Mouse (Mus musculus): ENCODE data around the gene Brd3. TPM values are rescaled to one million over a fixed set of nuclear protein-coding genes. Genes with fewer than 3 reads are reported as not detected.
"Not testable (repeated sequence)": the region's sequence is repeated elsewhere in the genome, so short reads cannot be mapped to it uniquely, and the experiment has no call there.

Gene Brd3
- total RNA-seq (2021): 81.8 and 110 TPM in 2 replicates
- long read RNA-seq, full-length matches to known transcripts: 2 of 43 reads
- long read RNA-seq, partial matches to known transcripts: 25 of 43 reads
- long read RNA-seq, other reads (novel, unspliced or antisense): 16 of 43 reads

DNA sequence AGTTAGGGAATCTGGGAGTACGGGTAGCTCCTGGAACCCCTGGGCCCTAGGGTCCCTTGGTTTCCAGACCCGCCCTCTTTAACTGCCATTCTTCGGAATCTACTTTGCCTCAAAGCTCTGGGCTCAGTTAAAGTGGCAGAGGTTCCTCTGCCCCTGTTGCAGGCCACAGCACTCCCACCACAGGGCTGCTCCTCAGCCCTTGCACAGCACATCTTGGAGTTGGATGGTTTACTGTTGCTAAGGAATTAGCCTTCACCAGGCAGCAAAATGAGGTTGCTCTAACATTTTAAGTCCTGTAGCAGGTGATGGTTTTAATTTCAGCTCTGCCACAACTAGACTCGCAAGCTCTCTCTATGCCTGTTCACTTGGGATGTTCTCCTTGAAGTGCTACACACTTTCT, at the start of gene Brd3:
TSS of gene Brd3 (minus strand) at position 101 of the 400 bp plus-strand sequence.
- no peak for DNase-seq

DNA sequence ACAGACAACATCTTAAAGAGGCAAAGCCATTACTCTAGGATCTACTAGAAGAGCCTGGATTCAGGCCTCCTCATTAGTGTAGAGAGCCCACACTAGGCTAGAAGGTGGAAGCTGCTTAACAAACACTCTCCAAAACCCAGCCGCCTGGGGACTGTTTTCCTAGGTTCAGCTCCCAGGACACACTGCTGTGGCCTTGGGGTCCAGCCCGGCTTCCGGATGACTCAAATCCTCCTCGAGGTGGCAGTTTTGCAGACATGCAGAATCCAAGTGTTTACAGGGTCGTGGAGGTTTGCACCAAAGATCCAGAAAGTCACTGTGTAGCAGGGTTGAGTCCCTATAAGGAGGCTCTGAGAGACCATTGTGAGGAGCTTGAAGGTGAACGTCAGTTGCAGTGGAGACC, 49.5 kb upstream of the Brd3 start:
- peak; percentile 32 for DNase-seq

DNA sequence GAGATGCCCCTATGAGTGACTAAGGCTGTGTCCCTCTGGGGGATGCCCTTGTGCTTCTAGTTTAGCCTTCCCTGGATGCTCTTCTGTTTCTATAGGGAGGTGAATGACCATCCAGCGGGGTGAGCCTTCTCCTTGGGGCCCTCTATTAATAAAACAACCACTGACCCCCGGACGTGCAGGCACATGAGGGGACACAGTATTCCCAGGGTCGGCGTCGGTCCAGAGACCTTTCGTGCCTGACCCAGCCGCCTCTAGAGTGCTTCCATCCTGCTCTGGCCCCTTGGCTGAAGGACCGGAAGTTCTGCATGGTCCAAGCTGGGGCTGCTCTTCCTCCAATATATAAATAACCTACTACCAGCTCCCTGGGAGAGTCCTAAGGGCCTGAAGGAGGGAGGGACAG, 46.8 kb upstream of the Brd3 start:
- DNase-seq: peak; percentile 30

DNA sequence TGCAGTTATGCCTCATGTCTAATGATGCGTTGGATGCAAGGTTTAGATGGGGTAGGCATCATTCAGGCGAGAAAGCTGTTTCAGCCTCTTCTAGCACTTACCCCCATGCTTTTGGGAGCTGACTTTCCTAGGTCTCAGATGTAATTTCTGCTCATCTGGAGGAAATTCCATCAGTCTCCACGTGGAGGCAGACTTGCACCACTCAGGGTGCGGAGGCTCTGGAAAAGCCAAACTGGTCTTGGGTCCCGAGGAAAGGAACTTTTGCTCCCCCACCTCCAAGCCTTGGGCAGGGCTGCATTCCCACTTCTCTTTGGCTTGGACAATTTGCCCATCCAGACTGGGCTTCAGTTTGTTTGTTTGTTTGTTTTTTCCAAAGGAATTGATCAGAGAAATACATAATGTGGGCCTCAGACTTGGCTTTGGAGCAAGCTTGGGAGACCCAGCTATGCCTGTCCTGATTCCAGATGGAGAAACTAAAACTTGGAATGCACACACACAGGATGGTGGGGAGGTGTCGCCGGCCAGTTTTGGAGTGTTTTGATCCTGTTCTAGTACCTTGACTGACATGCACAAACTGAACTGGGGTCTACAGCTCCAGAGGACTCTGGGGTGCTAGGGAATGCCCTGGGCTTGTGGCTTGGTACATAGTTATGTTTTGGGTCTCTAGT, 45.3 kb upstream of the Brd3 start:
- DNase-seq: peak; percentile 71

DNA sequence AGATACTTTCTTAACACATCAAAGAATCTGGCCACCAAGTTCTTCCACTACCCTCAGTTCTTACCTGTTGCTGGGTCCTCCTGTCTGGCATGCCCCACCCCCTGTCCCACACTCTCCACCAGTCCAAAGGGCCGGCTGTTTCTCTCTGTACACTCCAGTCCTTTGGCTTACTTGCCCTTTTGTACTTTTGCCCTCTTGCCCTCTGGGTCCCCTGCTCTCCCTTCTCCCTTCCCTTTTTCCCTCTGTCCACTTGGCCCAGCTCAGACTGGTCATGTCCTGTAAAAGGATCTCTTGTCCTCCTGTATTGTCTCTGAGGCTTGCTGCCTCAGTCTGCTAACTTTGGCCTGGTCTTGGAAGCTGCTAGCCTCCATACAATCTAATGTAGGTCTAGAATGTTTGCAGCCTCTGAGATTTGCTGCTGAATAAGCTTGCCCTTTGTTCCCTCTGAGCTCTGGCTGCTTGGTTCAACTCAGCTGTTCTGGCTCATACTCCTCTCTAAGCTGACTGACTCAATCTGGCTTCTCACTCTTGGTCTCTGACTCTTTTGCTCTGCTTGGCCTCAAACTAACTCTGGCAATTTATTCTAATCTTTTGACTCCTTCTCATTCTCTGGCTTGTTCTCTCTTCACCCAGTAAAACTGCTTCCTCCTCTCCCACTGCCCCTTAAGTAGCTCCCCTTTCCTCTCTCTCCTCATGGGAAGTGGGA, 41.4 kb upstream of the Brd3 start:
- no peak for DNase-seq

DNA sequence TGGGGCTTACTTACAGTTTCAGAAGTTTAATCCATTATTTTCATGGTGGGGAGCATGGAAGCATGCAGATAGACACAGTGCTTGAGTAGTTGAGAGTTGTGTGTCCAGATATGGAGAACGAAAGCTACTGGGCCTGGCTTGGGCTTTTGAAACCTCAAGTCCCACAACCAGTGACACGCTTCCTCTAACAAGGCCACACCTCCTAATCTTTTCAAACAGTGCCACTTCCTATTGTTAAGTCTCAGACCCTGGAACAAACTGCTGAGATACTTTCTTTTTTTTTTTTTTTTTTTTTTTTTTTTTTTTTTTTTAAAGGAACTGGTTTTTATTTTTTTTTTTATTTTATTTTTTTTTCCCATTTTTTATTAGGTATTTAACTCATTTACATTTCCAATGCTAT, 40.5 kb upstream of the Brd3 start:
- DNase-seq: no peak

DNA sequence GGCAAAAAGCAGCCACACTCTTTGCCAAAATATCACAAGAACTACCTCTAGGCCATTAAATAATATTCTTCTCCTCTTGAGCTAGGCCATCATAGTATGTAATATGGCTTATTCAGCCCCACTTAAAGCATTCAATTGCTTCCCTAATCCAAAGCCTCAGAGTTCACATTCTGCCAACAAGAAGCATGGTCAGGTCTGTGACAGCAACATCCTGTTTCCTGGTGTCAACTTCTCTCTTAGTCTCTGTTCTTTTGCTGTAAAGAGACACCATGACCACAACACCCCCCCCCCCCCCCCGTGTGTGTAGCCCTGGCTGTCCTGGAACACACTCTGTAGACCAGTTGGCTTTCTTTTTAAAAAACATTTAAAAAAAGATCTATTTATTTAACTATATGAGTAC, 39.9 kb upstream of the Brd3 start:
- DNase-seq: no peak

DNA sequence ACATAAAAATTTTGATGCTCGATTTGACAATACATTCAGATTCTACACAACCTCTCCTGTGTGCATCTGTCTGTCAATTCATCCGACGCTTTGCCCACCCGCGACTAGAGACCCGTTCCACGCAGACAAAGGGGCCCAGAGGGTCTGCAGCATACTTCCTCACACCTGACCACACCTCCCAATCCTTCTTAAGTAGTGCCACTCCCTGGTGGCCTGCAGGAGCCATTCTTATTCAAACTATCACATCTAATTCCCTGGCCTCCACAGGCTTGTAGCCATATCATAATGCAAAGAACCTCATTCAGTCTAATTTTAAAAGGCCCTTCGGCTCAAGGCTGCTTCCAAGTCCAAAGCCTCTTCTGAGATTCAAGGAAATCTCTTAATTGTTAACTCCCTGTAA, 38.6 kb upstream of the Brd3 start:
- DNase-seq: not testable (repeated sequence)

DNA sequence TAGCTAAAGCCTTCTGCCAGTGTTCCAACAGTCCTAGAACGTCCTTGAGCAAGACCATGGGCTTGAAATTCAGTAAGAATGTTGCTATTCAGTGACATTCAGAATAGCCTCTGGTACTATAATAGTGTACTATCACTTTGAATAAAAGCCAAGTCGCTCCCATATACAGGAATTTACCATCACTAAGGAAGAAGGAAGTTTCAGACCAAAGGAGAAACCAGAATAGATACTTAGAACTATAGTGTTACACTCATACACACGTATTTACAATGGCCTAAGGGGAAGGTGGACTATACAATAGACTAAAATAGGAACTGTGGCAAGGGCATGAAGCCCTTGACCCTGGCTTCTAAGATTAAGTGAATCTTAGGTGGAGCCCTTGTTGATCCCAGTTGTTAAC, 38.1 kb upstream of the Brd3 start:
- not testable (repeated sequence) for DNase-seq

DNA sequence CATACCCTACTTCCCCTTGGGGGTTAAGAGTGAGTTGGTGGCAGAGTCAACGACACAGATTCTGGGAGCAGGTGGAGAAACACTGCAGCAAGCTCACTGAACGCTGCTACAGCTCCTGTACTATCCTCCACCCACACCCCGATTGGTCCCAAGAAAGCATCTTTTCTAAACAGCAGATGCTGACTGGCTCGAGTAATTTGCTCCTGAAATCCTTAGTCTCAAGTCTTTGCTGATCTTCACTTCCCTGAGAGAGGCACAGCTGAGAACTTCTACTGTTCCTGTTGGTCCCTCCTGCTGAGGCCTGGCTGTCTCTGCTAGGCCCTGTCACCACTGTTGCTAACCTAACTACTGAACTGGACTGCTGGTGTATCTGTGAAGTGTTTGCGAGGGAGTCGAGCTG, 37.2 kb upstream of the Brd3 start:
- no peak for DNase-seq

DNA sequence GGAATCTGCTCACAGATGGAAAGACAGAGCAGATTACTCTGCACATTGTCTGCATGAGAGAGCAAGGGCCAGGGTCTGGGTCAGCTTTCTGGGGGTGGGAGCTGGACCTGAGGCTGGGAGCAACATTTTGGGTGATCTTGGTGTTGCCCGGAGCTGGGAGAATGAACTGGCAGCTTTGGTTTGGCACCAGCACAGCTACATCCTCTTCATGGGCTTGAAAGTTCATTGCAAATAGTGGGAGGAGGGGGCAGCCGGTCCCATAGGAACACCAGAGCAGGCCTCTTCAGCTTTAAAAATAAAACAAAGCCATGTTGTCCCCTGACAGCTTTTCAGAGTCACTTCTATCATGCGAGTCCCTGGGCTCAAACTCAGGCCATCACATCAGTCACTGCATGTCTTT, 33.8 kb upstream of the Brd3 start:
- DNase-seq: no peak

DNA sequence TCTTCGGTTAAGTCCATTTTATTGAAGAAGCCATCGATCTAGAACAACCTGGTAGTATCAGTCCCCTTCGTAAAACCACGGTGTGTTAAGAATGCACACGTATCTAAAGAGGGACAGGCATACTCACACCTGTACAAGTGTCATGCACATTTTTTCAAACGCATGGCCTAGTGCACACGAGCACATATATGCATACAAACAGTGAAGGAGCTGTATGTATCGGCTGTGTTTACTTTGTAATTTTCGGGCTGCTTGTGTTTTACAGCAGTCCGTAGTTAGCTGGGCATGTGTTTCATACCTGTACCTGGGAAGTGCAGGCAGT, 33.0 kb upstream of the Brd3 start:
- no peak for DNase-seq

DNA sequence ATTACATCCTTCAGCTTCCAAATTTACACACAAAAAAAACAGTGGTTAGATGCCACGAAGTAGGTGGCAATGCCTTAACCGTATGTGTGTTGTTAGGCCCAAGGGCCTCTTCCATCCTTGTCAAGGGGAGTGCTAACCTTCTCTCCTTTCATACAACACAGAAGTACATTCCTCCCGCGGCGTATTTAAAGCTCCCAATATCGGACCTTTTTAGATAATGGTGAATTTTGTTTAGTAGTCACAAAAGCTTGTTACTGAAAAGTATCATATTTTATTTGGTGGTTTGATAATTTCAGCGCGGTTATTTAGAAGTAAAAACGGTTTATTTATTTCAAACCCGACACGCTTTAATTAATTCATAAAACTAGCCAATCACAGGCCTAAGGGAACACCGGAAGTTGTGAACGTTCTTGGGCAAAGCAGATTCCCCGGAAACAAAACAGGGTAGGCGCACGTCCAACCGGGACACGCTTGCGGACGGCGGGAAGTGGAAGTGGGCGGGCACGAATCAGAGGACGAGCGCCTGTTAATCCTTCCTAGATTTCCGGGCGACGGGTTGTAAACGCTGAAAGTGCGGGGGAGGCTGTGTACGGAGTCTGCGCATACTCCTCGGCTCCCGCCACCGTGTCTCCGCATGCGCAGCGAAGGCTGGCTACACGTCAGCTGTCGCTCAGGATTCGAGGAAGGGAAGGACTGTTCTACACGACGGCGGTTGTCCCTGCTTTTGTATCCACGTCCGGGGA, 32.5 kb upstream of the Brd3 start:
- DNase-seq: peak; percentile 95

DNA sequence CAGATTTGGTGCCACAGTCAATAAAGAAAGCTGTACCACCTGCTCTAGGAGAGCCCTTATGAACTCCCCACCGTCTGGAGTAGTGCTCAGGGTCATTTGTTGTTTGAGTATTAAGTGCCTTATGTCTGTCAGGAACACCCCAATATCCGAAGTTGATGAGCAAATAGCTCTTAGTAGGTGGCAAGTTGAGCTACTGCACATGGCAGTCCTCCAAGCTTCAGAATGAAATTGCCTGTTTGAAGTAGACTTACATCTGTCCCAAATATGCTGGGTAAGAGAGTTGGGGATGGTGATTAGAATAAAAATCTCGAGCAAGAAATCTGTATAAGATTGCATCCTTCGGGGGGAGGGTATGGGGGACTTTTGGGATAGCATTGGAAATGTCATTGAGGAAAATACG, 31.9 kb upstream of the Brd3 start:
- DNase-seq: no peak

DNA sequence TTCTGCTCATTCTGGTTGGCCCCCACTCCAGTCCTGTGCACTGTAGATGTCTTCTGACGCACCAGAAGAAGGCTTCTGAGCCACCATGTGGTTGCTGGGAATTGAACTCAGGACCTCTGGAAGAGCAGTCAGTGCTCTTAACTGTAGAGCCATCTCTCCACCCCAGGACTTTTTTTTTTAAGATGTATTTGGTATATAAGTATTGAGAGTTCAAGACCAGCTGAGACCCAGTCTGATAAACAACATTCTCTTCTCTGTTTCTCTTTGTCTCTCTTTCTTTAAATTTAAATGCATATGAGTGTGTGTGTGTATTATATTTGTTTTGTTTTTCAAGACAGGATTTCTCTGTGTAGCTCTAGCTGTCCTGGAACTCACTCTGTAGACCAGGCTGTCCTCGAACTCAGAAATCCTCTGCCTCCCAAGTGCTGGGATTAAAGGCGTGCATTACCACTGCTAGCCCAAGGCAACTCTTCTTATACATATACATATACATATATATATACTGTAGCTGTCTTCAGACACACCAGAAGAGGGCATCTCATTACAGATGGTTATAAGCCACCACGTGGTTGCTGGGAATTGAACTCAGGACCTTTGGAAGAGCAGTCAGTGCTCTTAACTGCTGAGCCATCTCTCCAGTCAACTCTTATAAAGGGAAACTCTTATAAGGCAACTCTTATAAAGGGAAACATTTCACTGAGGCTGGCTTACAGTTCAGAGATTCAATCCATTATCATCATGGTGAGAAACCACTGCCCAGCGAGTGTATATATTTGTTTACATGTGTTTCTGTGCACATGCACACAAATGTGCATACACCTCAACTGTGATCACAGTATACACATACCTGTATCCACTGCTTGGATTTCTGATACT, 31.2 kb upstream of the Brd3 start:
- DNase-seq: not testable (repeated sequence)

DNA sequence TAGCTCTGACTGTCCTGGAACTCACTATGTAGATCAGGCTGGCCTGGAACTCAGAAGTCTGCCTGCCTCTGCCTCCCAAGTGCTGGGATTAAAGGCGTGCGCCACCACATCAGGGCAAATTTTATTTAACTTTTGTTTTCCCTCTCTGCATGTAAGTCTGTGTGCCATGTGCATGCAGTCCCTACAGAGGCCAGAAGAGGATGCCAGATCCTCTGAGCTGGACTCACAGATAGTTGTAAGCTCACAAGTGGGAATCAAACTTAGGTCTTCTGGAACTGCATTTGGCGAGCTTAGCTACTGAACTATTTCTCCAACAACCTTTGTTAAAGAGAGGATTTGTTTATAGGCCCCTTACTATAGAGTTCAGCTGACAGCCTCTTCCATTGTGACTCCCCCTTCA, 10.8 kb upstream of the Brd3 start:
- DNase-seq: no peak

DNA sequence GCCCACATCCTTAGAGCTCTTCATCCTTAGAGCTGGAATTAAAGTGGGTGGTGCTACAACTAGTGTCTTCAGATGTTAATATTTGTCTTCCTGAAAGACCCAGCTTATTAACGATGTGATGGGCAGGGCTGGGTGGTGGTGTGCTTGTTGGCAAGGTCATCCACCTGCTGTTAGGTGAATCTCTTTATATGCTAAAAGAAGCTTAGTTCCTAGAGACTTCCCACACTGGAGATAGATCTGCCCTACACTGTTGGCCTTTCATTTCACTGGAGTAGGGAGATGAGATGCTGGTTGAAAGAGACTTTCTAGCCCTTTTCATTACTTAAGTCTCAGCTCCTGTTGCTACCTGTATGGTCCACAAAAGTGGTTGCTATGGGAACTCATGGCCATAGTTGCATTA, 8.8 kb upstream of the Brd3 start:
- no peak for DNase-seq

DNA sequence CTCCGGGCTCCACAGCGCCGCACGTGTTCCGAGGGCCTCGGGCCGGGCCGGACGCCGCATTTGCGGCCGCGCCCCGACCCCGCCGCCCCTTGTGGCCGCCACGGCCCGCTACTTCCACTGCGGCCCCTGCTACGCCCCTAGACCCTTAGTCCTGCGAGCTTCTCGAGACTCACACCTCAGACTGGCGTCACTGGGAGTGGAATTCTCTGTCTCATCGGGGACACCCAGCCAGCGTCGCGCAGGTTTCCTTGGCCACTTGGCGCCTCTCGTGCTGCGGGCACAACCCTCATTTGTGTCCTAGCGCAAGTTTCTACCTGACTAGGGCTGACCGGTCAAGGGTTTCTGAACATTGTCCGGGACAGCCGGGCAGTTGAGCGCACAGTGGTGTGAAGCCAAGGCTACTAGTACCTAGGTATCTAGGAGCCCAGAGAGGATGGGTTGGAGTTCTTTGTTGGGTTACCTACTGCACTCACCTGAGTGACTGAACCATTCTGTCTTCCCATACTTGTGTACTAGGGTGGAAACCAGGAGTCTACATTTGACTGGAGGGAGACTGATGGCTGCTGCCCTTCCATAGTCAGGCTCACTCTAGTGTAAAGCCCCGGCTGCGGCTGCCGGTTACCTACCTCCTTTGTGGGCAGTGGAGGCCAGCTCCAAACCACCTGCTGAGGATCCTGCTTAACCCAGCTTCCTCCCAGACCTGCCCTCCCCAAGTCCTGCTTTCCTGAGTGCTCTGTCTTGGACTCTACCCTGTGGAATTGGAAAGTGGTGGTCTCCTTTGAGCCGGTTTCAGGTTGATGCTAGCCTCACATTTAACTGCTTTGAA, 8.1 kb upstream of the Brd3 start:
- DNase-seq: peak; percentile 27

DNA sequence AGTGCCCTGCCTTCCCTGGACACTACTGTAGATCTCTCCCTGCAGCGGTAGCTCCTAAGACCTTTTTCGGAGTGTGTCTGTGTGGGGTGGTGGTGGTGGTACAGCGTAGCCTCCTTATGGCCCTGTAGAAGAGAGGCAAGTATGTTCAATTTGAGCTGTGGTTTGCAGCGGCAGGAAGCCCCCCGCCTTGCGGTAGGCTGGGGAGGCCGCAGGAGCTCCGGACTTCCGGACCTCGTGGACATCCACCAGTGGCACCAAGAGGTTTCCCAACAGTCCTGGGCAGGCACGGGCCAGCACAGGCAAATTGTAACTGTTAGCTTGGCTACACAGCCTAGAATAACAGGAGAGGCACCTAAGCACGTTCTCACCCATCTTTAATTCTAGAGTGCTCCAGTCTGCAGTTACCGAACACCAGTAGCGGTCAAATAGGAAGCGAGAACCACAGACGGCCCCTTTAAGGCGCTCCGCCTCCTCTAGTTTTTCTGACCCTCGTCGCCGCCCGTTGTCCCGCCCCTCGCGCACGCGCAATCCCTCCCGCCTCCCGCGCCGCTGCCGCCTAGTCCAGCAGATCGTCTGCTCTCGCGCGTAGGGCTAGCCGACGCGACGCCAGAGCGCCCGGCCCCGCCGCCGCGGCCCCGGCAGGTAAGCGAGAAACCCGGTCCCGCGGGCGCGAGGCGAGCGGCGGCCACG, 7.3 kb upstream of the Brd3 start, which contains the start of gene Wdr5:
TSS of gene Wdr5 (plus strand) at position 519 of the 690 bp plus-strand sequence.
- DNase-seq: peak; percentile 100

DNA sequence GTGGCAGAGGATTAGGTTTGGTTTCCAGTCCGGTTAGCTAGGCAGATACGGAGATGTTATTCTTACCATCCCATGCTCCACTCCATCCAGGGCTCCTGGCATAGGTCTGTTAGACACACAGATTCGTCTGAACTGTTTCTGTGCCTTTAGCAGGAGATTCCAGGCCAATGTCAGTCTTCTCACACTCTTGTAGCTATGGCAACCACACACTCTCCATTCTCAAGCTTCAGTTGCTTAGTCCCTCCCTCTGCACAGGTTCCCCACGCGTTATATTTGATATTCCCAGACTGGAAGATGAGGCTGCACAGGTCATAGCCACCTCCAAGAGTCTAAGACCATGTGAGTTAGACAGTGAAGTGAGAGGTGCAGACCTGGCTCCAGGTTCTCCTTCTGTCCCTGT, 6.4 kb upstream of the Brd3 start:
- no peak for DNase-seq

DNA sequence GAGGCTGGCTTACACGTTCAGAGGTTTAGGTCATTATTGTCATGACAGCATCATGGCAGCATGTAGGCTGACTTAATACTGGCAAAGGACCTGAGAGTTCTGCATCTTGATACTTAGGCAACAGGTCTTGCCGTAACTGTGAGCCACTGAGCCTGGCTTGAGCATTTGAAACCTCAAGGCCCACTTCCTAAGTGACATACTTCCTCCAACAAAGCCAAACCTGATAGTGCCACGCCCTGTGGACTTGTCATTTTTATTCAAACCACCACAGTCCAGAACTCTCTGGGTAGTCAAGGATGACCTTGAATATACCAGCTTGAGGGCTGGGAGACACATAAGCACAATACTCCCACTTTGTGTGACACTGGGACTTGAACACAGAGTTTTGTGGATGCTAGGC, 5.4 kb upstream of the Brd3 start:
- DNase-seq: no peak

Data from adrenal gland, postnatal 25 days (tissue).